Mouse (Mus musculus): ENCODE measurements around the gene Olfr1444.

Olfr1444 gene

DNA sequence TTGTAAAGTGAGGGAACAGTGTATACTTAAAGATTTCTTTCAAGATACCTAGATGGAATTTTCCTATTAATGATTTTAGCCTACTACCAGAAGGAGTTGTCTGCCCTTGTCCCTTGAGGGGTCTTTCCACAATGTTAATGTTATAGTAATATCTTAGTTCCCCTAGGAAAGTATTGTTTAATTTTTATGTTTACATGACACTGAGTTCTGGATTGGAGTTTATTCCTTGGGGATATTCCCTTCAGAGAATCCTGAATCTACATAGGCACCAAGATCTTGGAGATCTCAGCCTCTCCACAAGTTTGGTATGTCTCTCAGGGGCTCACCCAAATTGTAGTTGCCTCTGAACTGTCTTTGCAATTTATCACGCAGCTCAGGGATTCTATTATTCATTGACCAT lies at the start of gene Olfr1444:
Olfr1444 (plus strand) TSS at position 301 of the 400 bp plus-strand sequence.
- DNase-seq (ENCODE audit: low spot score) = no peak

DNA sequence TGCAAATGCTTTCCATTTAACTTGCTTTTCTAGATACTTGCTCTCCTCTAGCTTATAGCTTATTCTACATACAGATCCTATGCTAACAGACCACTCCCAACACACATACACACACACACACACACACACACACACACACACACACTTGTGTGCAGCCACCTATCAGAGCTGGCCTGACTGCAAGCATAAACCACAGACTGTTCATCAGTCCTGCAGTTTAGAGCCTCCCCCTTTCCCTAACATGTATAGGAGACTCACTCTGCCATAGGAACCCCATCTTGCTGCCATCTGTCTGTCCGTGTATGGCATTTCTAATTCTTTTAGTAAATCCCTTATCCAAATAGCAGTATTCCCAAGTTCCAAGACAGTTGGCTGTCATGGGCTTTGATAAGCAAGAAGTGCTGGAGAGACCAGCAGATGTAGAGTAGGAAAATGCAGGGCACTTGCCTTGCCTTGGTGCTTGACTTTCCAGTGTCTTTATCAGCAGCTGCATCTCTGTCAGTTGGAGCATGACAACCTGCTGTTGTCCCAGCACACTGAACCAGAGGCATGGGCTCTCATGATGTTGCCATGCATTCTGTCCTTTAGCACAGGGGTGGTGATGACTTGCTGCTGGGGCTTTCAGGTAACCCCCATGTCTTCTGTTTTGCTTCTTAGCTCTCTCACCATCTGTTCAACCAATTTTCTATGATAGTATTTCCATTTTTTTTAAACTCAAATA lies 44.3 kb upstream of the Olfr1444 start:
- no peak for DNase-seq (ENCODE audit: low spot score)

DNA sequence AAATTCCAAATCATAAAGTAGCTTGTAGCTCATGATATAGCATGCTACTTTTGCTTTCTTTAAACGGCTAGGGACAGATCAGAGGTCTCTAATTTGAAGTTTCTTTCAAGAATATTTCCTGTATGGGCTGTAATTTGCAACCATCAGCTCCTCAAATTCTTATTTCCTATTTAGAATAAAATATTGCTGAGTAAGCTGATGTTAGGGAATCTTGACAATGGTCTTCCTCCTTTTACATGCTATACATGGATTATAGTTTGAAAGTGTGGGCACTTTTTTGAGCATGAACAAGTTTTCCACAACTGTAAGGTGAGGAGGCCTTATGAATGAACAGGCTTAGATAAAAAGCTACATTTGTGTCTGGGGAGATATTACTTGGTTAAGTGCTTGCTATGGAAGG lies 43.2 kb upstream of the Olfr1444 start:
- DNase-seq (ENCODE audit: low spot score) = no peak

DNA sequence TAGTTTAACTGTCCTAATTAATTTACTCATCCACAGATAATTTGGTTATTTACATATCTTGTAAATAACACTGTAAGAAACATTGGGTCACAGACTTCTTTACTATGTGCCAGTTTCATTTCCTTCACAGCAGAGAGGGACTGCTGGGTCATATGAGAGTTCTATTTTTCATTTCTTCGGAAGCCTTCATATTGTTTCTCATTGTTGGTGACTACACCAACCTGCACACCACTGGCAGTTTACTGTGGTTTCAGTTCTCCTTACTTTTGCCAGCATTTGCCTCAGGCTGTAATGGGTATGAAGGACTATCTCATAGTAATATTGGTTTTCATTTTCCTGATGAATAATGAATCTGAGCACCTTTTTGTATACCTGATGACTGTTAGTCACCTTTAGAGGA lies 38.6 kb upstream of the Olfr1444 start:
- no peak for DNase-seq (ENCODE audit: low spot score)

DNA sequence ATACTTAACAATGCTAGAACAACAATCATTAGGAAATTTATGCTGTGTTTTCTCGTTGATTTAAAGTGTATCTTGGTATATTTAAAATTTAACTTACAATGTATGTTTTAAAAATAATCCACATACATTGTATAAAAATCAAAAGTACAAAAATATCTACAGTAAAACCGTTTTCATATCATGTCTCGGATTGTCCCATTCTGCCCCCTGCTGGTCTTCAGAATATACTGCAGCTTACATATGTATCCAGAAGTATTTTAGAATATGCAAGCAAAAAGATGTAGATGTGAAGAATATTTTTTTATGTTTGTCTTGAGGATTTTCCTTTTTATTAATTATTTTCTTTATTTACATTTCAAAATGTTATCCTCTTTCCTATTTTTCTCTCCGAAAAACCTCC lies 36.7 kb upstream of the Olfr1444 start:
- DNase-seq (ENCODE audit: low spot score) = no peak

DNA sequence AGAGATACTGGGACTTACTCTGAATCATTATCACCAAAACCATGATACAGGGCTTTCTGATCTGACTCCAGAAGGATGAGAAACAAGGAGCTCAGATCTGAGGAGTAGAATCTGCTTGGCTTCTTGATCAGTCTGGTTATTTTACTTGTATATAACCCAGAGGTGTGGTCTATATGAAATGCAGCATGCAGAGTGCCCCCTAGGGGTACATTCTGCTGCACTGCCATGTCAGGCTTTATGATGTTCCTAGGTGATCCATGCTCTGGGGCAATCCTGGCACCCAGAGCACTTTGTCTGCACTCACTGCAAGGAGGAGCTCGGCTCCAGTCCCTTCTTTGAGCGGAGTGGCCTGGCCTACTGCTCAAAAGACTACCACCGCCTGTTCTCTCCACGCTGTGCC lies 32.5 kb upstream of the Olfr1444 start:
- DNase-seq (ENCODE audit: low spot score) = no peak

DNA sequence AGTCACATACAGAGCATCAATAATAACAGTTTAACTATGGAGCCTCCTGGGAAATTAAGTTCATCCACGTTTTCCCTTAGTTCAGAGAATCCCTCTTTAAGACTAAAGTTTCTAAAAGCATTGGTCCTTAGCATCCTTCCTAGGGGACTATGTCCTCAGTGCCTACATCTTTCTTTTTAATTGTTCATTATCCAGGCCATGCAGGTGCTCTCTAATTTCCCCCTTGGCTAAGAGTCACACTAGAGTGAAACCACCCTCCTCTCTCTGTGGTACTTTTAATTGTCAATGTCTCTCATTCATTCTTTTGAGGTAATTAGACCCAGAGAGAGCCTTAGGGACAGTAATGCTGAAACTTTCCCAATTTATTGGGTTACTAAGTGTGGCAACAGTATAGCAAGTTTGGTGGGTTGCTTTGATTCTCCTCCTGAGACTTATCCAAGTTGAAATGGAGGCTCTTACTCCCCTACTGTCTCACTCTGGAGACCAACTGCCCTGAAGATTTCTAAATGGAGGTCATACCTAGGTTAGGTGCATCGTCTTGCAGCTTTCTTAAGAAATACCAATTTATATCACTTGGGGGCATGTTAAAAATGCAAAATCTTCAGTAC lies 26.2 kb upstream of the Olfr1444 start:
- DNase-seq (ENCODE audit: low spot score) = no peak

DNA sequence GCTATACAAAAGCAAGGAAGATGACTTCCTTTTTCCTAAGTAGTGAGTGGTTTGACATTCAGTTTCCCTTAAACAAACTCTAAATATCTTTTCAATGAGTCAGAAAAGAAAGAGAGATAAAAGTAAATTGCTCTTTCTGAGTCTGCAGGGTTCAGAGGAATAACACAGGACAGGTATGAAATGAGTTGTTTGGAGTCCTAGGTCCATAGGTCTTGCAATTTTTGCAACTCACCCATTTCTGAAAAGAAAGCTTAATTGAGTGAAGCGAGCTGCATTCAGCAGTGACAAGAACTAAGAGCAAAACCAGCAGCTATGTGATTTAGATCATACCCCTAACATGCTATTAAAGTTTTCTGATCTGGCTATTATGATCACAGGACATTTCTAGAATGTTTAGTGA lies 25.5 kb upstream of the Olfr1444 start:
- DNase-seq (ENCODE audit: low spot score) = no peak

DNA sequence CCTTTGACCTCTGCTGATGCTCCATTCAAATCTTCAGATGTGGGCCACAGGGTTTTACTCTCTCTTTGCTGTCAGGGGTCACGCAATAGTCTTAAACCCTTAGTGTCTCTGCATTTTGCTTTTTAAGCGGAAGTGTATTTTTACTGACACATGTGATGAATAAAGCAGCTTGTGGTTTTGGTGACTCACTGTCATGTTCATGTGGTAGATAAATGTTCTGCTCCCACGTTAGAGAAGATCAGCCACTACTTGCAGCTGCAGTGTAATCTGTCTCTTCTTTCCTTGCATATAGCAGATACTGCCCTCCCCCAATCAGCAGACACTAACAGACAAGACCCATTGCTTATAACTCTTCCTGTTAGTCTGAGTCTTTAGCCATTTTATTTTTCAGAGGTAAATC lies 23.5 kb upstream of the Olfr1444 start:
- no peak for DNase-seq (ENCODE audit: low spot score)

DNA sequence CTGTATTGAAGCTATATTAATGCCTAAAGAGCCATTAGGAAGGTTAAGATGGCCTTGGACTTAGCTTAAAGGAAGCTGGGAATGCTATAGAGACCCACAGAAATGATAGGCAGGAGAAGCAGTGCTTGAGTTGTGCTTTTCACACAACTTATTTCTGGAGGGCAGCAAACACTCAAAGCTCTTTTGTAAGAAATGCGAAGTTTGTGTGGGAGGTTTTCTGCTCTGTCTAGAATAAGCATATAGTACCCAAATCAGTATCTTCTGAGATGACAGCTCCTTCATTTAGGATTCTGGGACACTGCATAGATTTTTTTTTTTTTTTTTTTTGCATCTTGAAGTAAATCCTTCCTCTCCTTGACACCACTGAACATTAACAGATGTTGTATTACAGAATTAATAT lies 18.6 kb upstream of the Olfr1444 start:
- DNase-seq (ENCODE audit: low spot score) = no peak

DNA sequence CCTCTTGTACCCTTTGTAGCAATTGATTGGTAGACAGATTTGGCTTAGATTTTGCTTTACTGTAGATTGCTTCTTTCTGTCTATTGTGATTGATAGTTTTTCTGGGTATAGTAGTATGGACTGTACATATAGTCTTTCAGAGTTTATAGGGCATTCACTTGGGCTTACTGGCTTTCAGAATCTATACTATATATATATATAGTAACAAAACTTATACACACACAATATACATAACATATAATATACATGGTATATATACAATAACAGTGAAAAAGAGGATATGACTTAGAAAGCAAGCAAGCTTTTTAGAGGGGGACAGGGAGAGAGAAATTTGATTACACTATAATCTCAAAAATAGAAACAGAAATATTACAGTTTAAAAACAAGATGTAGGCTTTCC lies 10.7 kb upstream of the Olfr1444 start, which contains the start of gene Gm5244:
Gm5244 (plus strand) TSS at position 301 of the 400 bp plus-strand sequence.
- DNase-seq (ENCODE audit: low spot score) = no peak

DNA sequence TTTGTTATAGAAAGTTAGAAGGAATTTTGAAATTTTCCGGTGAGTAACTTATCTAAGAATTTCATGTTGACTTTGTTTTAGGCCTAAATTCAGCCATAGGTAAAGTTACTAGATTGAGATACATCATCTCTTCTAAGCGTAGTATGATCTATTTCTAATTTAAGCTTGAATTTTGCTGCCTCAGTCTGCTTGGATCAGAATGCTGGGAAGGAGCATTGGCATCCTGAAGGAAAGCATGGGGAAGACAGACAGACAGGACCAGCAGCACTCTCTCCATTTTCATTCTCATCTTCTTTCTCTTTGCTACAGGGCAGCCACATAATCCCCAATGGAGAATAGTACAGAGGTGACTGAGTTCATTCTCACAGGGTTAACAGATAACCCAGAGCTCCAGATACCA lies 26.5 kb downstream of the Olfr1444 start, which contains the start of gene Olfr1445:
Olfr1445 (plus strand) TSS at position 301 of the 400 bp plus-strand sequence.
- no peak for DNase-seq (ENCODE audit: low spot score)

DNA sequence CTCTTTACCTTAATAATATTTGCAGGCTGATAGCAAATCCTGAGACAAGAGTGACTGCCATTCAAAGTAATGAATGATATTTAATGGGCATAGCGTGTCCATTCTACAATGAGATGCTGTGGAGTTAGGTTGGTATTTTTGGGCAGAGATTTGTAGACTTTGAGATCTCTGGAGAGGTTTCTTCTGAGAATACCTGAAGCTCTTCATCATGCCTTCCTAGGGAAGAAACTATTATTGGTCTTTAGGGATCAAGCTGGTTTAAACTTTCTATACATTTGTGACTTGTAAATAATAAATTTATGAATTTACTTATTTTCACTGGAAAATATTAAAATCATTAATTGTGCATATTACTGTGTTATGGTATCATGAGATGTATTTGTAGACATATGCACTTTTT lies 36.3 kb downstream of the Olfr1444 start, which contains the start of gene Olfr1446:
Olfr1446 (minus strand) TSS at position 101 of the 400 bp plus-strand sequence.
- no peak for DNase-seq (ENCODE audit: low spot score)

DNA sequence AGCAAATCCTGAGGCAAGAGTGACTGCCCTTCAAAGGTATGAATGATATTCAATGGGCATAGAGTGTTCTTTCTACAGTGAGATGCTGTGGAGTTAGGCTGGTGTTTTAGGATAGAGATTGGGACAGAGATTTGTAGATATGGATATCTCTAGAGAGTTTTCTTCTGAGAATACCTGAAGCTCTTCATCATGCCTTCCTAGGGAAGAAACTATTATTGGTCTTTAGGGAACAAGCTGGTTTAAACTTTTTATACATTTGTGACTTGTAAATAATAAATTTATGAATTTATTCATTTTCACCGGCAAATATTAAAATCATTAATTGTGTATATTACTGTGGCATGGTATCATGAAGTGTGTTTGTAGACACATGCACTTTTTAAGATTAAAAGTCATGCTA lies 46.6 kb downstream of the Olfr1444 start, which contains the start of gene Olfr1447:
Olfr1447 (minus strand) TSS at position 101 of the 400 bp plus-strand sequence.
- no peak for DNase-seq (ENCODE audit: low spot score)
